Mouse (Mus musculus): Measurements from ENCODE around the gene Gps1. TPM values are rescaled to one million over a fixed set of nuclear protein-coding genes. Genes with fewer than 3 reads are reported as not detected.

Gene Gps1
- total and polyA plus RNA-seq, 3 experiments, result 158 to 184 (median 174) TPM

- Histone ChIP-seq H3K4me3 (replicated peaks in 1 of 3; ENCODE audit: low read depth in 2 of 3, low read length in 2 of 3, poor library complexity in 1 of 3) (no peak overlapping the region), H3K27ac (ENCODE audit: insufficient read depth, low read depth) (no peak overlapping the region), H3K4me2 (ENCODE audit: insufficient read depth, low read depth, poor library complexity, severe bottlenecking) (no peak overlapping the region), H3K36me3 (replicated peaks in 1 of 2; ENCODE audit: control insufficient read depth in 1 of 2, insufficient read depth in 1 of 2, low read length in 1 of 2) (peaks cover 84 to 96% of the 10 kb centered on the region in 2 experiments), H3K9ac (ENCODE audit: insufficient read depth, low read depth) (no peak overlapping the region), H3K9me3 (replicated peaks; ENCODE audit: low read length) (no peaks in the 10 kb centered on the region), H3K79me2 (replicated peaks; ENCODE audit: control insufficient read depth, extremely low read depth, insufficient read depth, poor library complexity, severe bottlenecking) (peaks cover 30% of the 10 kb centered on the region), H3K27me3 (replicated peaks) (no peaks in the 10 kb centered on the region), H3K4me1 (ENCODE audit: control insufficient read depth in 1 of 2, insufficient read depth in 2 of 2) (peaks cover 11 to 21% of the 10 kb centered on the region in 2 experiments)
- 0 out of 2 replicates have a peak, but pooled peaks have one; percentile 5 for TF ChIP-seq POLR2A (IDR thresholded peaks at IDR 0.05; ENCODE audit: low read depth, low read length)
- no peak for TF ChIP-seq USF1 (IDR thresholded peaks at IDR 0.05; ENCODE audit: low read depth, low read length)
- DNase-seq (ENCODE audit: extremely low read depth), result no peak
- in situ Hi-C loops (cut with MboI; ENCODE audit: low pct_ligation_motif_present, low pct_unique_long_range_greater_than_20kb, low sequenced_read_pairs) (no loop called here), dilution Hi-C loops (cut with MboI; ENCODE audit: extremely low pct_ligation_motif_present, extremely low pct_unique_long_range_greater_than_20kb, low sequenced_read_pairs) (no loop called here)
Measured at GRCm38 (mm10) chr11:120818251-120818650, 34.2 kb downstream of the Gps1 start.

- in situ Hi-C loops (cut with MboI; ENCODE audit: low pct_ligation_motif_present, low pct_unique_long_range_greater_than_20kb, low sequenced_read_pairs), result no loop called here
- TF ChIP-seq CHD1 (IDR thresholded peaks at IDR 0.05; ENCODE audit: low read depth, low read length), result no peak
- no peak for TF ChIP-seq USF1 (IDR thresholded peaks at IDR 0.05; ENCODE audit: low read depth, low read length)
- TF ChIP-seq ETS1 (conservative IDR thresholded peaks at IDR 0.05; ENCODE audit: low read depth, low read length), result no peak
- no peak for TF ChIP-seq CTCF (conservative IDR thresholded peaks at IDR 0.05 in 1 of 2, IDR thresholded peaks at IDR 0.05 in 1 of 2; ENCODE audit: low read depth in 2 of 2, low read length in 2 of 2)
- TF ChIP-seq HCFC1 (IDR thresholded peaks at IDR 0.05; ENCODE audit: low read depth, low read length), result no peak
- TF ChIP-seq E2F4 (IDR thresholded peaks at IDR 0.05; ENCODE audit: insufficient replicate concordance, low read depth, low read length), result no peak
- no peak for TF ChIP-seq MAFK (IDR thresholded peaks at IDR 0.05; ENCODE audit: insufficient replicate concordance, low read length)
- TF ChIP-seq MXI1 (IDR thresholded peaks at IDR 0.05; ENCODE audit: low read depth, low read length), result no peak
- TF ChIP-seq ELF1 (IDR thresholded peaks at IDR 0.05; ENCODE audit: low read depth, low read length), result no peak
- no peak for TF ChIP-seq USF2 (conservative IDR thresholded peaks at IDR 0.05; ENCODE audit: low read depth, low read length)
- no peak for TF ChIP-seq MAX (IDR thresholded peaks at IDR 0.05; ENCODE audit: low read length)
- TF ChIP-seq GABPA (IDR thresholded peaks at IDR 0.05; ENCODE audit: insufficient replicate concordance, low read depth, low read length), result no peak
Measured at GRCm38 (mm10) chr11:120819556-120819955, 35.5 kb downstream of the Gps1 start.

GRCm38 (mm10) chr11:120820546-120820945, 36.5 kb downstream of the Gps1 start:
- Histone ChIP-seq H3K4me2 (ENCODE audit: insufficient read depth, low read depth, poor library complexity, severe bottlenecking) (no peak overlapping the region), H3K9ac (ENCODE audit: insufficient read depth, low read depth) (no peak overlapping the region), H3K79me2 (replicated peaks; ENCODE audit: control insufficient read depth, extremely low read depth, insufficient read depth, poor library complexity, severe bottlenecking) (peaks cover 33% of the 10 kb centered on the region), H3K36me3 (replicated peaks in 1 of 2; ENCODE audit: control insufficient read depth in 1 of 2, insufficient read depth in 1 of 2, low read length in 1 of 2) (peaks cover 61 to 73% of the 10 kb centered on the region in 2 experiments), H3K4me1 (ENCODE audit: control insufficient read depth in 1 of 2, insufficient read depth in 2 of 2) (peaks cover 13 to 30% of the 10 kb centered on the region in 2 experiments), H3K27me3 (replicated peaks) (no peaks in the 10 kb centered on the region), H3K4me3 (replicated peaks in 1 of 3; ENCODE audit: low read depth in 2 of 3, low read length in 2 of 3, poor library complexity in 1 of 3) (no peak overlapping the region), H3K9me3 (replicated peaks; ENCODE audit: low read length) (no peaks in the 10 kb centered on the region), H3K27ac (ENCODE audit: insufficient read depth, low read depth) (no peak overlapping the region)
- DNase-seq (ENCODE audit: extremely low read depth), result no peak
- in situ Hi-C loops (cut with MboI; ENCODE audit: low pct_ligation_motif_present, low pct_unique_long_range_greater_than_20kb, low sequenced_read_pairs), result loop anchor here (5.0 kb wide), 1 partner anchor 67 kb away; no protein-coding TSS in a partner anchor
- dilution Hi-C loops (cut with MboI; ENCODE audit: extremely low pct_ligation_motif_present, extremely low pct_unique_long_range_greater_than_20kb, low sequenced_read_pairs), result no loop called here
- TF ChIP-seq JUND (conservative IDR thresholded peaks at IDR 0.05; ENCODE audit: low read depth, low read length), result no peak
- TF ChIP-seq POLR2AphosphoS2 (IDR thresholded peaks at IDR 0.05; ENCODE audit: low read depth, low read length), result no peak
- no peak for TF ChIP-seq ELF1 (IDR thresholded peaks at IDR 0.05; ENCODE audit: low read depth, low read length)
- TF ChIP-seq RAD21 (IDR thresholded peaks at IDR 0.05; ENCODE audit: low read depth, low read length), result no peak
- TF ChIP-seq SIN3A (IDR thresholded peaks at IDR 0.05; ENCODE audit: low read length), result no peak
- no peak for TF ChIP-seq MXI1 (IDR thresholded peaks at IDR 0.05; ENCODE audit: low read depth, low read length)
- no peak for TF ChIP-seq NELFE (IDR thresholded peaks at IDR 0.05; ENCODE audit: low read depth, low read length)
- no peak for TF ChIP-seq USF2 (conservative IDR thresholded peaks at IDR 0.05; ENCODE audit: low read depth, low read length)
- TF ChIP-seq TCF12 (IDR thresholded peaks at IDR 0.05; ENCODE audit: low read depth, low read length), result no peak
- no peak for TF ChIP-seq BHLHE40 (IDR thresholded peaks at IDR 0.05; ENCODE audit: low read depth, low read length)
- no peak for TF ChIP-seq MEF2A (IDR thresholded peaks at IDR 0.05; ENCODE audit: borderline replicate concordance, low read depth, low read length)
- TF ChIP-seq ETS1 (conservative IDR thresholded peaks at IDR 0.05; ENCODE audit: low read depth, low read length), result no peak
- no peak for TF ChIP-seq JUN (IDR thresholded peaks at IDR 0.05; ENCODE audit: insufficient read depth, low read depth, low read length)
- TF ChIP-seq SMC3 (IDR thresholded peaks at IDR 0.05; ENCODE audit: low read depth, low read length), result no peak

More at GRCm38 (mm10) chr11:120819556-120819955, 35.5 kb downstream of the Gps1 start:
- H3K27ac ChIP-seq (ENCODE audit: insufficient read depth, low read depth), result no peak overlapping the region
- no peak for DNase-seq (ENCODE audit: extremely low read depth)
- H3K4me1 ChIP-seq (ENCODE audit: control insufficient read depth in 1 of 2, insufficient read depth in 2 of 2), result peaks cover 11 to 21% of the 10 kb centered on the region in 2 experiments
- no peaks in the 10 kb centered on the region for H3K27me3 ChIP-seq (replicated peaks)
- H3K4me3 ChIP-seq (replicated peaks in 1 of 3; ENCODE audit: low read depth in 2 of 3, low read length in 2 of 3, poor library complexity in 1 of 3), result no peak overlapping the region
- peaks cover 71 to 83% of the 10 kb centered on the region in 2 experiments for H3K36me3 ChIP-seq (replicated peaks in 1 of 2; ENCODE audit: control insufficient read depth in 1 of 2, insufficient read depth in 1 of 2, low read length in 1 of 2)
- H3K9me3 ChIP-seq (replicated peaks; ENCODE audit: low read length), result no peaks in the 10 kb centered on the region
- H3K4me2 ChIP-seq (ENCODE audit: insufficient read depth, low read depth, poor library complexity, severe bottlenecking), result no peak overlapping the region
- peaks cover 33% of the 10 kb centered on the region for H3K79me2 ChIP-seq (replicated peaks; ENCODE audit: control insufficient read depth, extremely low read depth, insufficient read depth, poor library complexity, severe bottlenecking)
- H3K9ac ChIP-seq (ENCODE audit: insufficient read depth, low read depth), result no peak overlapping the region
- dilution Hi-C loops (cut with MboI; ENCODE audit: extremely low pct_ligation_motif_present, extremely low pct_unique_long_range_greater_than_20kb, low sequenced_read_pairs), result no loop called here

Data from CH12.LX (cell line).